Mouse (Mus musculus) kidney, postnatal 0 days (tissue): ENCODE measurements around the gene Gjc3. TPM values are rescaled to one million over a fixed set of nuclear protein-coding genes. Genes with fewer than 3 reads are reported as not detected.
"Not testable (repeated sequence)": the region's sequence is repeated elsewhere in the genome, so short reads cannot be mapped to it uniquely, and the experiment has no call there.

ENCODE experiments used
- ATAC-seq: fragments of 200-750 bp; cut with Nextera tagmentation; replicated peaks from 2 replicates; pipeline ENCODE4 v1.8.0; 2017; ENCODE audit warnings: low read depth, moderate number of reproducible peaks, moderate TSS enrichment, moderate library complexity; ENCODE audit not compliant: low FRiP score
- DNase-seq: peaks from one replicate; pipeline ENCODE4 v3.0.0-alpha.2; 2016; ENCODE audit warnings: low spot score
- H3K27ac ChIP-seq: fragments of 300-500 bp; sonication (generic); 2 replicates; pipeline ENCODE4 v1.5.1; 2014; ENCODE audit warnings: mild to moderate bottlenecking
- H3K27me3 ChIP-seq: fragments of 300-500 bp; sonication (generic); 2 replicates; pipeline ENCODE4 v1.6.1; 2014; ENCODE audit warnings: low read length, mixed read lengths; ENCODE audit not compliant: insufficient read depth
- H3K36me3 ChIP-seq: fragments of 300-500 bp; sonication (generic); 2 replicates; pipeline ENCODE4 v1.6.1; 2014; ENCODE audit warnings: low read length, mixed read lengths; ENCODE audit not compliant: insufficient read depth
- H3K4me1 ChIP-seq: fragments of 300-500 bp; sonication (generic); replicated peaks from 2 replicates; pipeline ENCODE4 v1.6.1; 2014; ENCODE audit warnings: antibody characterized with exemption, low read length, mixed read lengths; ENCODE audit not compliant: insufficient read depth
- H3K4me2 ChIP-seq: fragments of 300-500 bp; sonication (generic); 2 replicates; pipeline ENCODE4 v1.6.1; 2014; ENCODE audit warnings: mild to moderate bottlenecking, low read length, moderate library complexity, mixed read lengths
- H3K4me3 ChIP-seq: fragments of 300-500 bp; sonication (generic); replicated peaks from 2 replicates; pipeline ENCODE4 v1.5.1; 2014; ENCODE audit warnings: low read depth, low read length
- H3K9ac ChIP-seq: fragments of 300-500 bp; sonication (generic); 2 replicates; pipeline ENCODE4 v1.6.1; 2014; ENCODE audit warnings: low read depth, low read length
- H3K9me3 ChIP-seq: fragments of 300-500 bp; sonication (generic); replicated peaks from 2 replicates; pipeline ENCODE4 v1.6.1; 2016; ENCODE audit warnings: low read length, inconsistent platforms, mixed read lengths
- CTCF ChIP-seq: IDR thresholded peaks from 2 replicates; pipeline ENCODE4 v1.5.1; 2016; ENCODE audit warnings: antibody characterized with exemption, low read depth, mild to moderate bottlenecking, moderate library complexity
- WGBS: fragments of 180-500 bp; shearing (Covaris S2); extraction: QIAGEN DNeasy Blood & Tissue Kit; methylation state at CpG from one replicate; pipeline ENCODE4 v1.1.7; 2014; 5-methylcytosine and 5-hydroxymethylcytosine counted together
- polyA plus RNA-seq: library from polyadenylated mRNA; unstranded; fragments of >200 nt; fragmentation: Nextera tagmentation; extraction: Ambion mirVana; gene quantifications from 2 replicates; pipeline ENCODE4 v1.2.1, GENCODE M21; 2015

The Gjc3 gene
- polyA plus RNA-seq, 1 experiment from 2014 or later = 0.09 TPM

- no peaks in the 10 kb centered on the region for H3K9me3 ChIP-seq
- no peaks in the 10 kb centered on the region for H3K36me3 ChIP-seq
- no peaks in the 10 kb centered on the region for H3K4me1 ChIP-seq
- ATAC-seq (no peak), DNase-seq (no peak)
- H3K27me3 ChIP-seq = no peaks in the 10 kb centered on the region
- no peak overlapping the region for H3K9ac ChIP-seq
- TF ChIP-seq CTCF = no peak
- no peak overlapping the region for H3K4me2 ChIP-seq
- no peak overlapping the region for H3K27ac ChIP-seq
- H3K4me3 ChIP-seq = no peak overlapping the region
Measured at GRCm38 (mm10) chr5:137947303-137947702, 15.6 kb downstream of the Gjc3 start.

- Histone ChIP-seq H3K9ac (no peak overlapping the region), H3K27ac (no peak overlapping the region), H3K4me2 (no peak overlapping the region), H3K36me3 (no peaks in the 10 kb centered on the region), H3K27me3 (no peaks in the 10 kb centered on the region), H3K4me1 (no peaks in the 10 kb centered on the region), H3K9me3 (no peaks in the 10 kb centered on the region), H3K4me3 (no peak overlapping the region)
- no peak for DNase-seq
- WGBS = 69% methylated on average over 1 of the region's 1 CpGs
- ATAC-seq = no peak
- TF ChIP-seq CTCF = no peak
Measured at GRCm38 (mm10) chr5:137943133-137943532, 19.8 kb downstream of the Gjc3 start.

GRCm38 (mm10) chr5:137940948-137941347 is 21.9 kb downstream of the Gjc3 start:
- Histone ChIP-seq H3K36me3 (no peaks in the 10 kb centered on the region), H3K9ac (no peak overlapping the region), H3K27ac (no peak overlapping the region), H3K27me3 (no peaks in the 10 kb centered on the region), H3K4me2 (no peak overlapping the region), H3K4me1 (no peaks in the 10 kb centered on the region), H3K9me3 (no peaks in the 10 kb centered on the region), H3K4me3 (no peak overlapping the region)
- DNase-seq (no peak), ATAC-seq (no peak)
- 49% methylated on average over 4 of the region's 4 CpGs for WGBS
- no peak for TF ChIP-seq CTCF

- ATAC-seq (no peak), DNase-seq (no peak)
- TF ChIP-seq CTCF = peak; percentile 31; the same call in 1 of the 2 replicates
- no peak overlapping the region for H3K4me2 ChIP-seq
- H3K4me1 ChIP-seq = no peaks in the 10 kb centered on the region
- H3K27me3 ChIP-seq = no peaks in the 10 kb centered on the region
- no peak overlapping the region for H3K27ac ChIP-seq
- H3K4me3 ChIP-seq = no peak overlapping the region
- H3K36me3 ChIP-seq = no peaks in the 10 kb centered on the region
- WGBS = 66% methylated on average over 4 of the region's 4 CpGs
- H3K9ac ChIP-seq = no peak overlapping the region
- H3K9me3 ChIP-seq = no peaks in the 10 kb centered on the region
Measured at GRCm38 (mm10) chr5:137937238-137937637, 25.7 kb downstream of the Gjc3 start.

- DNase-seq (no peak), ATAC-seq (no peak)
- no peaks in the 10 kb centered on the region for H3K9me3 ChIP-seq
- no peaks in the 10 kb centered on the region for H3K36me3 ChIP-seq
- no peak overlapping the region for H3K4me2 ChIP-seq
- H3K27ac ChIP-seq = no peak overlapping the region
- H3K4me3 ChIP-seq = no peak overlapping the region
- no peak for TF ChIP-seq CTCF
- WGBS = 84% methylated on average over 2 of the region's 2 CpGs
- H3K27me3 ChIP-seq = no peaks in the 10 kb centered on the region
- no peaks in the 10 kb centered on the region for H3K4me1 ChIP-seq
- no peak overlapping the region for H3K9ac ChIP-seq
Measured at GRCm38 (mm10) chr5:137936486-137936885, 26.4 kb downstream of the Gjc3 start.

DNA sequence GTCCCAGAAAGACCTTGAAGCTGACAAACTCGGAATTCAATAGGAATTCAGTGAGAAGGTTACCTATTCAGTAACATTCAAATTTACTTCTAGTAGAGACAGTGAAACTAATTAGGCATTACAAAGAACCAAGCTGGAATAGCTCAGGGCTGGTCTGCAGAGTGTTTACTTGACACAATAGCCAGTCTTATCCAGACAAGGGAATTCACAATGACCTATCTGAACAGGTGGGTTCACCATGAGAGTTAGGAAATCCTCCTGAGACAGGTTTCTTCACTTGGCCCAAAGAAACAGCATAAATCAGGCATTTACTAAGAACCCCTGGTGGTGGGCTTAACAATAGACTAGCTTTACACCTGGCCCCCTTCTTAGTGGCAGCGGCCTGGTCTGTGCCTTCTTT is 29.0 kb downstream of the Gjc3 start:
- not testable (repeated sequence) for H3K4me1 ChIP-seq, H3K4me2 ChIP-seq, H3K9me3 ChIP-seq, H3K27ac ChIP-seq, ATAC-seq, H3K4me3 ChIP-seq, H3K9ac ChIP-seq, H3K36me3 ChIP-seq, DNase-seq, H3K27me3 ChIP-seq
- WGBS = 69% methylated on average over 2 of the region's 2 CpGs

DNA sequence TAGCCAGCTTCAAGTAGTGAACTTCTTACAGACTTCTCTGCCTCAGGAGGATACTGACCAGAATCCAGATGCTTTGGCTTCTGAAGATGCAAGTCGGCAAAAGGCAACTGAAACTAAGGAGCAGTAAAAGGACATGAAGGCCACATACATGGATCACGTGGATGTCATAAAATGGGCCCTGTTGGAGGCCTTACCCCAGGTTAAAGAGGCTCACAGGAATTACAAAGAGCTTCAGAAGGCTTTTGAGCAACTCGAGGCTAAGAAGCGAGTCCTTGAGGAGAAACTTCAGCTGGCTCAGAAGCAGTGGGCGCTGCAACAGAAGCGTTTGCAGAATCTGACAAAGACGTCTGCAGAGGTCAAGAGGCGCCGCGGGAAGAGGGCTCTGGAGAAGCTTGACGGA is 34.5 kb downstream of the Gjc3 start:
- no peak overlapping the region for H3K27ac ChIP-seq
- WGBS = 76% methylated on average over 11 of the region's 11 CpGs
- ATAC-seq (no peak), DNase-seq (no peak)
- H3K9ac ChIP-seq = no peak overlapping the region
- no peaks in the 10 kb centered on the region for H3K36me3 ChIP-seq
- H3K27me3 ChIP-seq = no peaks in the 10 kb centered on the region
- no peak overlapping the region for H3K4me2 ChIP-seq
- no peaks in the 10 kb centered on the region for H3K4me1 ChIP-seq
- TF ChIP-seq CTCF = no peak
- H3K4me3 ChIP-seq = no peak overlapping the region
- no peaks in the 10 kb centered on the region for H3K9me3 ChIP-seq
